Mouse (Mus musculus) megakaryocyte-erythroid progenitor cell, adult 5-6 weeks (primary cell): Measurements from ENCODE around the gene Samd15. TPM values are rescaled to one million over a fixed set of nuclear protein-coding genes. Genes with fewer than 3 reads are reported as not detected.
A peak's percentile ranks its signal among the peaks of the same experiment; 100 is the strongest.

ENCODE experiments used
- ATAC-seq: replicated peaks from 2 replicates; pipeline ENCODE4 v1.8.0; 2016; ENCODE audit warnings: mild to moderate bottlenecking, inconsistent platforms; ENCODE audit not compliant: severe bottlenecking, poor library complexity, low FRiP score, low TSS enrichment
- total RNA-seq, 2 experiments: library from RNA; stranded (forward) in 1 of 2; stranded (reverse) in 1 of 2; fragments of 200-1000, 215-1000 nt in 1 of 2; fragments of >200 nt in 1 of 2; fragmentation: Nextera tagmentation in 1 of 2; gene quantifications; 2 replicates each; pipeline ENCODE4 v1.2.3; 2014 to 2017

Gene Samd15
- total RNA-seq, 2 experiments from 2014 or later: not detected

GRCm38 (mm10) chr12:87226801-87227200 is 27.3 kb downstream of the Samd15 start:
- ATAC-seq: peak; percentile 74

GRCm38 (mm10) chr12:87229633-87230032 is 30.1 kb downstream of the Samd15 start:
- no peak for ATAC-seq

GRCm38 (mm10) chr12:87230379-87230895 is 30.9 kb downstream of the Samd15 start:
- no peak for ATAC-seq

DNA sequence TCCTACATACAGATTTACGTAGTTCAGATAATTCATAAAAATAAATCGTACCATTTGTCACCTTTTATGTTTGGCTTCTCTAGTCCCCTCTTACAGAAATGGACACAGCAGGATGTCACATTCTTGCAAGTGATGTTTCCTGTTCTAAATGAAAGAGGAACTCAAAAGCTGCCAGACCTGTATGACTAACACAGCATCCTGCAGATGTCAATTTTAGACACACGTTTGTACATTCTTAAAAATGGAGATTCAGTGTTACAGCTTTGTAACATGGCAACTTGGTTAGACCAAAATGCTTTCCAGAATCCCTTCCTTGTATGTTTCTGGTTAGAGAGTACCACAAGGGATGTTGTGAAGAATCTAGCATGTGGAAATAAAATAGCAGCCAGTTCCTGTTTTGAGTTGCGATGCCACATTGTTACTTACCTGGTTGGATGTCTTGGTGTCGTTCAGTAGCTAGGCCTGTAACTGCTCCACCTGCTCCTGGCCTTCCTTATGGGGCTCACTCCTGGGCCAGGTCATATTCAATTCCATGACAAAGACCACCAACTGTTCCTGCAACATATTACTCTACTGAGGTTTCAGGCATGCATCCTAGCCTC is 37.5 kb downstream of the Samd15 start:
- no peak for ATAC-seq

DNA sequence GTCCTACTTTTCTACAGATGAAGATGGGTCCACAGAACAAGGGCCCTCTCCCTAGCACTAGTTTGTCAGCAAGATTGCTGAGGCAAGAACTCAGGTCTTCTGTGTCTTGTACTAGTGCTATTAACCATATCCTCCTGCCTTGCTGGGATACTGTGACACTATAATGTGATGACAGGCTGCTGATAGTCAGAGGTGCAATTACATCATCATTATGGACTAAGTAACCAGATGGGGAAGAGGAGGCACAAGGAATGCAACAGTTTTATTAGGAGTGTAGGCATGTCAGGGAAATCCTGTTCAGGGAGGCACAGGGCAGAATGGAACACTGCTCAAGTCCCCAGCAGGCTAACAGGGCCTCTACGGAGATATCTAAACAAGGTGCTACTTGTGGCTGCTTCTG is 39.1 kb downstream of the Samd15 start, which contains the start of gene Noxred1:
Noxred1 (minus strand) TSS at position 101 of the 400 bp plus-strand sequence.
- ATAC-seq: no peak

DNA sequence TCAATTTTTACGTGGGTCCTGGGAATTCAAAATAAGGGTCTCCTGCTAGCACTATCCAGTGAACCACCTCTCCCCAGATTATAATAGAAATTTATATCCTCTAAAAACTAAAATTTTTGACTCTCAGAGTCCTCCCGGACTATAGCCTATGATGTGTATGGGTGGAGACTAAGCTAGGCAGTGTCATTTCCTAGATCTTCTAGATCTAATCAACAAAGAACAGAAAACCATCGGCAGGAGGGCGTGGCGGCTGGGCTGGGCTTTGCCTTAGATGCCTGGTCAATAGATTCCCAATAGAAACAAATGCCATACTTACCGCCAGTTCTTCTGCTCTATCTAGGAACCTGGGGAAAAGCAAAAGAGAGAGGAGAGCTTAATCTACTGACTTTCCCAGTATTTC is 50.6 kb downstream of the Samd15 start:
- ATAC-seq: peak; percentile 77

- ATAC-seq: no peak
Measured at GRCm38 (mm10) chr12:87253878-87254277, 54.4 kb downstream of the Samd15 start.

GRCm38 (mm10) chr12:87256629-87257028 is 57.1 kb downstream of the Samd15 start:
- ATAC-seq: peak; percentile 74

- ATAC-seq: no peak
Measured at GRCm38 (mm10) chr12:87260562-87260961, 61.0 kb downstream of the Samd15 start.

Other genes starting within 250 kb of the Samd15 start
- gene Zdhhc22, start 209.3 kb upstream of the Samd15 start, total RNA-seq (2014; fragmentation: Nextera tagmentation): not detected in 2 replicates
- not detected in 2 replicates for gene Zdhhc22, start 209.3 kb upstream of the Samd15 start, total RNA-seq (2017)
- gene Tmem63c, start 178.4 kb upstream of the Samd15 start, total RNA-seq (2014; fragmentation: Nextera tagmentation): not detected in 2 replicates
- not detected in 2 replicates for gene Tmem63c, start 178.4 kb upstream of the Samd15 start, total RNA-seq (2017)
- gene Ngb, start 97.2 kb upstream of the Samd15 start, total RNA-seq (2014; fragmentation: Nextera tagmentation): not detected in 2 replicates
- gene Ngb, start 97.2 kb upstream of the Samd15 start, total RNA-seq (2017): not detected in 2 replicates
- gene Gstz1, start 52.6 kb upstream of the Samd15 start, total RNA-seq (2014; fragmentation: Nextera tagmentation): 32.8 and 38.3 TPM in 2 replicates
- 25.1 and 43.6 TPM in 2 replicates for gene Gstz1, start 52.6 kb upstream of the Samd15 start, total RNA-seq (2017)
- 6.6 and 10.4 TPM in 2 replicates for gene Pomt2, start 51.8 kb upstream of the Samd15 start, total RNA-seq (2014; fragmentation: Nextera tagmentation)
- 5.1 and 7.7 TPM in 2 replicates for gene Pomt2, start 51.8 kb upstream of the Samd15 start, total RNA-seq (2017)
- gene Tmed8, start 731 bp downstream of the Samd15 start, total RNA-seq (2014; fragmentation: Nextera tagmentation): 6.1 and 7.7 TPM in 2 replicates
- 6.2 and 6.7 TPM in 2 replicates for gene Tmed8, start 731 bp downstream of the Samd15 start, total RNA-seq (2017)
- not detected in 2 replicates for gene Noxred1, start 39.0 kb downstream of the Samd15 start, total RNA-seq (2014; fragmentation: Nextera tagmentation)
- not detected in 2 replicates for gene Noxred1, start 39.0 kb downstream of the Samd15 start, total RNA-seq (2017)
- 20.5 and 25.5 TPM in 2 replicates for gene Vipas39, start 66.5 kb downstream of the Samd15 start, total RNA-seq (2014; fragmentation: Nextera tagmentation)
- 15.8 and 26.0 TPM in 2 replicates for gene Vipas39, start 66.5 kb downstream of the Samd15 start, total RNA-seq (2017)
- gene Ahsa1, start 66.8 kb downstream of the Samd15 start, total RNA-seq (2014; fragmentation: Nextera tagmentation): 127 and 212 TPM in 2 replicates
- 295 and 365 TPM in 2 replicates for gene Ahsa1, start 66.8 kb downstream of the Samd15 start, total RNA-seq (2017)
- gene Ism2, start 100.0 kb downstream of the Samd15 start, total RNA-seq (2014; fragmentation: Nextera tagmentation): not detected in 2 replicates
- gene Ism2, start 100.0 kb downstream of the Samd15 start, total RNA-seq (2017): not detected in 2 replicates
- 16.1 and 33.3 TPM in 2 replicates for gene Sptlc2, start 188.6 kb downstream of the Samd15 start, total RNA-seq (2014; fragmentation: Nextera tagmentation)
- 46.3 and 61.6 TPM in 2 replicates for gene Sptlc2, start 188.6 kb downstream of the Samd15 start, total RNA-seq (2017)
- 183 and 219 TPM in 2 replicates for gene Slirp, start 244.2 kb downstream of the Samd15 start, total RNA-seq (2014; fragmentation: Nextera tagmentation)
- gene Slirp, start 244.2 kb downstream of the Samd15 start, total RNA-seq (2017): 65.7 and 122 TPM in 2 replicates
- 65.2 and 74.6 TPM in 2 replicates for gene Alkbh1, start 244.3 kb downstream of the Samd15 start, total RNA-seq (2014; fragmentation: Nextera tagmentation)
- gene Alkbh1, start 244.3 kb downstream of the Samd15 start, total RNA-seq (2017): 62.8 and 93.0 TPM in 2 replicates